Mouse (Mus musculus): ENCODE measurements at regions not wholly inside any gene's neighbourhood (a gene's known extent, or its start where the extent isn't known, plus 50 kb on each side); places are given as distances from the start of the nearest gene placed in this dataset.

- no peaks in the 10 kb centered on the region for H3K4me1 ChIP-seq (ENCODE audit: control insufficient read depth in 2 of 2, insufficient read depth in 2 of 2, low read length in 2 of 2)
- H3K27ac ChIP-seq (replicated peaks in 1 of 2; ENCODE audit: control insufficient read depth in 1 of 2, insufficient read depth in 1 of 2, low read depth in 2 of 2, low read length in 2 of 2), result no peak overlapping the region
- H3K36me3 ChIP-seq (ENCODE audit: control insufficient read depth, insufficient read depth, low read length), result no peaks in the 10 kb centered on the region
- WGBS, result 15% methylated on average over 1 of the region's 1 CpGs
- ATAC-seq (ENCODE audit: insufficient number of reproducible peaks, insufficient read depth, low FRiP score, low read depth), result no peak
- no peaks in the 10 kb centered on the region for H3K27me3 ChIP-seq (ENCODE audit: control insufficient read depth, insufficient read depth, low read length)
- H3K9me3 ChIP-seq (ENCODE audit: control insufficient read depth, low read length), result no peaks in the 10 kb centered on the region
- H3K4me2 ChIP-seq (ENCODE audit: low read length), result no peak overlapping the region
- H3K9ac ChIP-seq (ENCODE audit: low read length), result no peak overlapping the region
- H3K4me3 ChIP-seq (ENCODE audit: control insufficient read depth in 1 of 2, insufficient read depth in 1 of 2, low read depth in 1 of 2, low read length in 2 of 2), result no peak overlapping the region
These were observed 368.9 kb upstream of the Gpc5 start for GRCm38 (mm10) chr14:114723080-114723479.

DNA sequence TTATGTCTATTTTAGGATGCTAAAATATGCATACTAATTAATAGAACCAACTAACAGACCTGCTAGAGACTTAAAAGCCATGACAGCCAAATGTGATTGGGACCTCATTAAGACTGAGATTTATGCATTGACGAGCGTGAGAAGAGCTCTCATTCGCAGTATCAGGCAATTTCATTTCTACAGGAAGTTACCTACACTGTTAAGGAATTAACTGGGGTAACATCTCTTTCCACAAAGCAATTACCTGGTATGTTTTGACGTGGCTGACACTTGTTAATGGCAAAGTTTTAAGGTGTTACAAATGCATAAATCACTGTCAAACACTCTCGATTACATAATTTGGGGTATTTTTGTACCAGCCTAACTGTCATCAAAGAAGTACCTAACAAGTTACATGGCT lies 324.7 kb upstream of the Gpc5 start:
- H3K27me3 ChIP-seq (ENCODE audit: control insufficient read depth, insufficient read depth, low read length), result no peaks in the 10 kb centered on the region
- no peak overlapping the region for H3K27ac ChIP-seq (replicated peaks in 1 of 2; ENCODE audit: control insufficient read depth in 1 of 2, insufficient read depth in 1 of 2, low read depth in 2 of 2, low read length in 2 of 2)
- no peaks in the 10 kb centered on the region for H3K9me3 ChIP-seq (ENCODE audit: control insufficient read depth, low read length)
- H3K4me2 ChIP-seq (ENCODE audit: low read length), result no peak overlapping the region
- H3K4me1 ChIP-seq (ENCODE audit: control insufficient read depth in 2 of 2, insufficient read depth in 2 of 2, low read length in 2 of 2), result no peaks in the 10 kb centered on the region
- no peak overlapping the region for H3K4me3 ChIP-seq (ENCODE audit: control insufficient read depth in 1 of 2, insufficient read depth in 1 of 2, low read depth in 1 of 2, low read length in 2 of 2)
- H3K9ac ChIP-seq (ENCODE audit: low read length), result no peak overlapping the region
- H3K36me3 ChIP-seq (ENCODE audit: control insufficient read depth, insufficient read depth, low read length), result no peaks in the 10 kb centered on the region
- WGBS, result 78% methylated on average over 5 of the region's 5 CpGs
- no peak for ATAC-seq (ENCODE audit: insufficient number of reproducible peaks, insufficient read depth, low FRiP score, low read depth)

- H3K9me3 ChIP-seq (ENCODE audit: control insufficient read depth, low read length), result no peaks in the 10 kb centered on the region
- no peak overlapping the region for H3K9ac ChIP-seq (ENCODE audit: low read length)
- H3K4me3 ChIP-seq (ENCODE audit: control insufficient read depth in 1 of 2, insufficient read depth in 1 of 2, low read depth in 1 of 2, low read length in 2 of 2), result no peak overlapping the region
- H3K4me1 ChIP-seq (ENCODE audit: control insufficient read depth in 2 of 2, insufficient read depth in 2 of 2, low read length in 2 of 2), result no peaks in the 10 kb centered on the region
- H3K36me3 ChIP-seq (ENCODE audit: control insufficient read depth, insufficient read depth, low read length), result no peaks in the 10 kb centered on the region
- no peak overlapping the region for H3K4me2 ChIP-seq (ENCODE audit: low read length)
- ATAC-seq (ENCODE audit: insufficient number of reproducible peaks, insufficient read depth, low FRiP score, low read depth), result no peak
- WGBS, result 68% methylated on average over 2 of the region's 2 CpGs
- no peaks in the 10 kb centered on the region for H3K27me3 ChIP-seq (ENCODE audit: control insufficient read depth, insufficient read depth, low read length)
- no peak overlapping the region for H3K27ac ChIP-seq (replicated peaks in 1 of 2; ENCODE audit: control insufficient read depth in 1 of 2, insufficient read depth in 1 of 2, low read depth in 2 of 2, low read length in 2 of 2)
These were observed 315.3 kb upstream of the Gpc5 start for GRCm38 (mm10) chr14:114776723-114777122.

DNA sequence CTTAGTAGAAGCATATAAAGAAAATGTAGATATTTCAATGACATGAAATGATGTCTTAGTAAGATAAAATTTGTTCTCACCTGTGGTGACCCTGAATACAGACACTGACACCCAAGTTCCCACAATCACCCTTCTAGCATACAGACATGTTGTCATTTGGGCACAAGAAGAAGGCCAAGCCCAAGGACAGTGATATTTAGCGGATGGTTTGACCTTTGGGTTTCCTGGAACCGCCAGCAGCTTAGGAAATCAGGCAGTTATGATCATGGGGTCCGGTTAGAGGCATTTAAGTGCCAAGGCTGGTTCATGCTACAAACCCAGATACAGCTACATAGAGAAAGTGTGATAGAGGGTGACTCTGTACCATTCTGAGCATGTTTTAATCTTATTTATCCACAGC lies 310.2 kb upstream of the Gpc5 start:
- Histone ChIP-seq H3K9ac (ENCODE audit: low read length) (no peak overlapping the region), H3K36me3 (ENCODE audit: control insufficient read depth, insufficient read depth, low read length) (no peaks in the 10 kb centered on the region)
- 77% methylated on average over 3 of the region's 3 CpGs for WGBS

DNA sequence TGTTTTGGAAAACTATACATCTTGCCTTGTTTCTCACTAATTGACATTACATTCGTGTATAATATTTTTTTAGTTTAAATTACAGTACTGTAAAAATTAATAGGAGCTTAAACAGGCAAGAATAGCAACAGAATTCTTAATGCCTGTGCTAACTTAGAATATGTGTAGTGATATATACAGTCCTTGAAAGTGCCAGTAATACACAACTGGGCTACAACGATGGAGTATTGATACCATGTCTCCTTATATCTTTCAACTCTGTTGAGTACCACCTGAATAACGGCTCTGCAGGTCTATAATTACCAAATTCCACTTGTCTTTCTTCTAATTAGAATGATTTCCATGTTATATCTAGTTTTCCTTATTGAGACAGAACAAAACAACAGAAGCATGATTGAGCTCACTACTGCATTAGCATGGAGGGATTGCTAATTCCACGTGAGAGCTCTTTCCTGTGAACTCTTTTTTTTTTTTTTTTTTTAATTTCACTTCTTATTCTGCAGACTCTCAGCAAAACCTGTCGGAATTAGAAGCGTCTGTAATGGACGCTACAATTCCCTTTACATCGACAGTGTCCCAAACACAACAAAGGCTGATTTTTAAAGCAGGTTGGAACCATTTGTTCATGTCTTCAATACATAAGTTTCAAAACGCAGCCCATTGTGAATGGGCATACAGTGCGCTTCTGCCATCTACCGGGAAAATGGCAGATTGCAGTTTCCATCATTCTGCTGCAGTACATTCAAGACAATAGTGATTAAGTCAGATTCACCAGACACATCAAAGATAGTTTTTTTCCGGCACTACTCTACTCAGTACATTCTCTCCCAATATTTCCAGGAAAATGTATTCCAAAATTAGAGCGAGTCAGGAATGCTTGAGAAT lies 300.8 kb upstream of the Gpc5 start:
- H3K4me2 ChIP-seq (ENCODE audit: low read length), result peak overlapping the region; percentile 58
- H3K4me1 ChIP-seq (ENCODE audit: control insufficient read depth in 2 of 2, insufficient read depth in 2 of 2, low read length in 2 of 2), result no peaks in the 10 kb centered on the region
- 24% methylated on average over 13 of the region's 13 CpGs for WGBS
- H3K27me3 ChIP-seq (ENCODE audit: control insufficient read depth, insufficient read depth, low read length), result no peaks in the 10 kb centered on the region
- H3K9ac ChIP-seq (ENCODE audit: low read length), result no peak overlapping the region
- H3K9me3 ChIP-seq (ENCODE audit: control insufficient read depth, low read length), result no peaks in the 10 kb centered on the region
- no peak for ATAC-seq (ENCODE audit: insufficient number of reproducible peaks, insufficient read depth, low FRiP score, low read depth)
- H3K27ac ChIP-seq (replicated peaks in 1 of 2; ENCODE audit: control insufficient read depth in 1 of 2, insufficient read depth in 1 of 2, low read depth in 2 of 2, low read length in 2 of 2), result no peak overlapping the region
- H3K4me3 ChIP-seq (ENCODE audit: control insufficient read depth in 1 of 2, insufficient read depth in 1 of 2, low read depth in 1 of 2, low read length in 2 of 2), result peak overlapping the region; percentile 21 to 28; a peak in 3 of 4 replicates
- H3K36me3 ChIP-seq (ENCODE audit: control insufficient read depth, insufficient read depth, low read length), result no peaks in the 10 kb centered on the region

More for the DNA sequence above, 310.2 kb upstream of the Gpc5 start:
- Histone ChIP-seq H3K9me3 (ENCODE audit: control insufficient read depth, low read length) (no peaks in the 10 kb centered on the region), H3K27me3 (ENCODE audit: control insufficient read depth, insufficient read depth, low read length) (no peaks in the 10 kb centered on the region), H3K27ac (replicated peaks in 1 of 2; ENCODE audit: control insufficient read depth in 1 of 2, insufficient read depth in 1 of 2, low read depth in 2 of 2, low read length in 2 of 2) (no peak overlapping the region), H3K4me2 (ENCODE audit: low read length) (no peak overlapping the region), H3K4me1 (ENCODE audit: control insufficient read depth in 2 of 2, insufficient read depth in 2 of 2, low read length in 2 of 2) (no peaks in the 10 kb centered on the region), H3K4me3 (ENCODE audit: control insufficient read depth in 1 of 2, insufficient read depth in 1 of 2, low read depth in 1 of 2, low read length in 2 of 2) (no peak overlapping the region)
- ATAC-seq (ENCODE audit: insufficient number of reproducible peaks, insufficient read depth, low FRiP score, low read depth), result no peak

DNA sequence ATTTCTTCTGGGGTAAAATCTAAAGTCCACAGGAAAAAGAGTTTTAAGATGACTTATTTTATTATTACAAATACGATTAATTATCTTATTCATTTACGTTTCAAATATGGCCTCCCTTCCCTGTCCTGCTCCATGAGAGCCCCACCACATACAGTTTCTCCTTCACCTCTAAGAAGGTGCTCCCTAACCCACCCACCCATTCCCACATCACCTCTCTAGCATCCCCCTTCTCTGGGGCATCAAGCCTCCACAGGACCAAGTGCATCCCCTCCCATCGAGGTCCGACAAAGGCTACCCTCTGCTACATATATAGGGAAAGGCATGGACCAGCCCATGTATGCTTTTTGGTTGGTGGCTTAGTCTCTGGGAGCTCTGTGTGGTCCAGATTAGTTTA lies 300.2 kb upstream of the Gpc5 start:
- WGBS, result 43% methylated on average over 4 of the region's 4 CpGs

DNA sequence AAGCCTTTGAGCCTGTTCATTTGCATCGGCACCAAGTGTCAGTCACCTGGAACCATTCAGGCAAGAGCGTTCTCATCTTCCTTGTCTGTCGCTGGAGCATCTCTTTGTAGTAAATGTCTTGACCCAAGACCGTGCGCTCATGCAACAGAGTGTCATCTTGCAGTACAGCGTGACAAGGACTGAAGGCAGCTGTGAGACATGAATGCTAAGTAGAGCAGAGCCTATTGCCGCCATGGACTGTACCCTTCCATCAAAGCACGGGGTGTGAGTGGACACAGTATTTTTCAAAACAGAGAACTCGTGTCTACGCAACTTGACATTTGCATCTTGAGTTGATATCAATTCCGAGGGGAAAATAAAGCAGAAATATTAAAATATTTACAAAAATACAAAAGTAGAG lies 287.4 kb upstream of the Gpc5 start:
- Histone ChIP-seq H3K9me3 (ENCODE audit: control insufficient read depth, low read length) (no peaks in the 10 kb centered on the region), H3K27me3 (ENCODE audit: control insufficient read depth, insufficient read depth, low read length) (no peaks in the 10 kb centered on the region), H3K4me2 (ENCODE audit: low read length) (no peak overlapping the region), H3K36me3 (ENCODE audit: control insufficient read depth, insufficient read depth, low read length) (no peaks in the 10 kb centered on the region), H3K9ac (ENCODE audit: low read length) (no peak overlapping the region), H3K4me1 (ENCODE audit: control insufficient read depth in 2 of 2, insufficient read depth in 2 of 2, low read length in 2 of 2) (no peaks in the 10 kb centered on the region), H3K27ac (replicated peaks in 1 of 2; ENCODE audit: control insufficient read depth in 1 of 2, insufficient read depth in 1 of 2, low read depth in 2 of 2, low read length in 2 of 2) (no peak overlapping the region), H3K4me3 (ENCODE audit: control insufficient read depth in 1 of 2, insufficient read depth in 1 of 2, low read depth in 1 of 2, low read length in 2 of 2) (no peak overlapping the region)
- ATAC-seq (ENCODE audit: insufficient number of reproducible peaks, insufficient read depth, low FRiP score, low read depth), result no peak
- 86% methylated on average over 11 of the region's 11 CpGs for WGBS

More for the DNA sequence above, 300.2 kb upstream of the Gpc5 start:
- Histone ChIP-seq H3K9me3 (ENCODE audit: control insufficient read depth, low read length) (no peaks in the 10 kb centered on the region), H3K27ac (replicated peaks in 1 of 2; ENCODE audit: control insufficient read depth in 1 of 2, insufficient read depth in 1 of 2, low read depth in 2 of 2, low read length in 2 of 2) (no peak overlapping the region), H3K4me3 (ENCODE audit: control insufficient read depth in 1 of 2, insufficient read depth in 1 of 2, low read depth in 1 of 2, low read length in 2 of 2) (no peak overlapping the region), H3K36me3 (ENCODE audit: control insufficient read depth, insufficient read depth, low read length) (no peaks in the 10 kb centered on the region), H3K4me1 (ENCODE audit: control insufficient read depth in 2 of 2, insufficient read depth in 2 of 2, low read length in 2 of 2) (no peaks in the 10 kb centered on the region), H3K27me3 (ENCODE audit: control insufficient read depth, insufficient read depth, low read length) (no peaks in the 10 kb centered on the region), H3K9ac (ENCODE audit: low read length) (no peak overlapping the region), H3K4me2 (ENCODE audit: low read length) (no peak overlapping the region)
- no peak for ATAC-seq (ENCODE audit: insufficient number of reproducible peaks, insufficient read depth, low FRiP score, low read depth)

- no peaks in the 10 kb centered on the region for H3K36me3 ChIP-seq (ENCODE audit: control insufficient read depth, insufficient read depth, low read length)
- no peaks in the 10 kb centered on the region for H3K27me3 ChIP-seq (ENCODE audit: control insufficient read depth, insufficient read depth, low read length)
- H3K4me1 ChIP-seq (ENCODE audit: control insufficient read depth in 2 of 2, insufficient read depth in 2 of 2, low read length in 2 of 2), result no peaks in the 10 kb centered on the region
- no peak overlapping the region for H3K4me2 ChIP-seq (ENCODE audit: low read length)
- H3K9ac ChIP-seq (ENCODE audit: low read length), result no peak overlapping the region
- no peak for ATAC-seq (ENCODE audit: insufficient number of reproducible peaks, insufficient read depth, low FRiP score, low read depth)
- no peaks in the 10 kb centered on the region for H3K9me3 ChIP-seq (ENCODE audit: control insufficient read depth, low read length)
- H3K27ac ChIP-seq (replicated peaks in 1 of 2; ENCODE audit: control insufficient read depth in 1 of 2, insufficient read depth in 1 of 2, low read depth in 2 of 2, low read length in 2 of 2), result no peak overlapping the region
- H3K4me3 ChIP-seq (ENCODE audit: control insufficient read depth in 1 of 2, insufficient read depth in 1 of 2, low read depth in 1 of 2, low read length in 2 of 2), result no peak overlapping the region
- 71% methylated on average over 2 of the region's 2 CpGs for WGBS
These were observed 283.4 kb upstream of the Gpc5 start for GRCm38 (mm10) chr14:114808621-114809020.
